Mouse (Mus musculus): Measurements from ENCODE around the gene Gpr33. TPM values are rescaled to one million over a fixed set of nuclear protein-coding genes. Genes with fewer than 3 reads are reported as not detected.

The Gpr33 gene
- polyA plus RNA-seq (2012; ENCODE audit: low replicate concordance), result not detected in 2 replicates

DNA sequence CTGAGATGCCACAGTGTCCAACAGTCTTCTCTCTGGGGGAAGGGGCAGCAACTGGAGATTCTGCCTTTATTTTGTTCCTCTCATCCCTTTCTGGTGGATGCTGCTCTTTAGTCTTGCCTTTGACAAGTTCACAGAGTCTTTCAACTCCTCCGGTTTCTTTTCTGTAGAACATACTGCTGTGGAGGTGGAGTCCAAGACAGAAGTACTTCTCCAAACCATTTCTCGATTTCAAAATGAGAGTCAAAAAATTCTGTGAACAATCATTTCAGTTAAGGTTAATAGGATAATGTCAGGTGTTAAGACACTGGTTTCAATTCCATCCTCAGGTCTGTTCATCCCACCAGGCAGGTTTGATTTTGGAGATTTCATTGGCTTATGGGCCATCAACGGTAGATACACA, at the start of gene Gpr33:
Gpr33 (minus strand) TSS at position 101 of the 400 bp plus-strand sequence.

DNA sequence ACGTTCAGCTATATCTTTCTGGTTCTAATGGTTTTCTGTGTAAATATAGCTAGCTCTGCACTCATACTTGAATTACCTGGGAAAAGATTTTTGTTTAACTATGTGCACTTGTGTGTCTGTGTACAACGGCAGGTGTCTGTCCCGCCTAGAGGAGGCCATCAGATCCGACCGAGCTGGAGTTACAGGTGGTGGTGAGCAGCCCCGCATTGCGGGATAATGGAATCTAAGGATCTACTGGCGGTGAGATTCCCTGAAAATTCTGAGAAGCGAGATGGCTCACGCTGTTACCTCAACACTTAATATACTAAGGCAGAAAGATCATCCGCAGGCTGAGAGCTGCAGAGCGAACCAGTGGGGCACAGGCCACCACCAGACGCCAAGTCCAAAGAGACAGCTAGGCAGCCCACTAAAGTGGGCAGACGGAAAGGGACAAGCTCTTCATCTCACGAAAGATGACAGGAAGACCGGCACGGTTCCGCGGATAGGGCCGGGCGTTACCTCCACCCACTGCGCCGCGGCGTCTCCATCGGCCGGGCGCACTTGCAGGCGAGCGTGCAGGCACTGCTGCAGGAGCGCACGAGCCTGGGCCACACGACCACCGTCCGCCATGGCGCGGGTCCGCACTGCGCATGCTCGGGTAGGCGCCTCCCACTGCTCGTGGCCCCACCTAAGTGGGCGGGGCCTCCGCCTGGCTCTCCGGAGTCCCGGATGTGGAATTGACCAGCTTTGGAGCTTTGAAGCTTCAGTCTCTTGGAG, 21.8 kb downstream of the Gpr33 start, which contains the start of gene Dtd2:
Dtd2 (minus strand) TSS at position 625 of the 756 bp plus-strand sequence.

Other genes with a start within 250 kb of the Gpr33 start
- gene Hectd1, start 198.5 kb downstream of the Gpr33 start, polyA plus RNA-seq (2012; ENCODE audit: low replicate concordance), result 8.9 and 10.8 TPM in 2 replicates
- 0.75 and 3.5 TPM in 2 replicates for gene Heatr5a, start 56.7 kb downstream of the Gpr33 start, polyA plus RNA-seq (2012; ENCODE audit: low replicate concordance)
- 1.2 and 3.3 TPM in 2 replicates for gene Dtd2, start 21.6 kb downstream of the Gpr33 start, polyA plus RNA-seq (2012; ENCODE audit: low replicate concordance)
- 3.3 and 5.9 TPM in 2 replicates for gene Nubpl, start 69.7 kb upstream of the Gpr33 start, polyA plus RNA-seq (2012; ENCODE audit: low replicate concordance)

Measured in hematopoietic multipotent progenitor cell, adult 10-12 weeks (in vitro differentiated cells).